Mouse (Mus musculus) neutrophil, adult 5-6 weeks (primary cell): Measurements from ENCODE around the gene Tigd3. TPM values are rescaled to one million over a fixed set of nuclear protein-coding genes. Genes with fewer than 3 reads are reported as not detected.
"Not testable (repeated sequence)": the region's sequence is repeated elsewhere in the genome, so short reads cannot be mapped to it uniquely, and the experiment has no call there.

Experiments used
- ATAC-seq: fragments of 151-379, 151-347 bp; 2 replicates; pipeline ENCODE4 v1.8.0; 2017; ENCODE audit warnings: mild to moderate bottlenecking, moderate TSS enrichment; ENCODE audit not compliant: insufficient number of reproducible peaks, poor library complexity, low FRiP score, severe bottlenecking; ENCODE audit errors: extremely low read depth
- total RNA-seq: library from RNA; stranded (forward); fragments of 200-1000 nt; gene quantifications from 2 replicates; pipeline ENCODE4 v1.2.3, GENCODE M21; 2017

Gene Tigd3
- total RNA-seq, 1 experiment from 2014 or later = 1.5 TPM

- ATAC-seq = not testable (repeated sequence)
Measured at GRCm38 (mm10) chr19:5882079-5882478, 11.9 kb downstream of the Tigd3 start.

DNA sequence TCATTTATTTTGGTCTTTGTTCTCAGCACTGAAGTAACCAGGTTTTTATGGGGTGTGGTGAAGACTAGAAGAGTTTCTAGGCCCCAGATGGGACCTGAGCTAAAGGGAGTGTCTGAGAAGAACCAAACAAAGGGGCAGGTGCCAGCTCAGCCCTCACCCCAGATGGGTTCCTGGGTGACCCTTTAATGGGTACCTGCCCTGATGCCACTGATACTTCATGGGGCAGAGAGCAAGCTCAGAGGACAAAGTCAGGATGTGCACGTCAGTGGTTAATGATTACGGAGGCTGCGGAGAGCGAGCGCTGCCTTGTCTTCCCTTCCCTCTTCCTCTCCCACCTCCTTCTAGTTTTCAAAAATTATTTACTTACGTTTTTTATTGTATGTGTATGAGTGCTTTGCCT is 12.8 kb downstream of the Tigd3 start:
- no peak for ATAC-seq

GRCm38 (mm10) chr19:5879735-5880134 is 14.2 kb downstream of the Tigd3 start:
- ATAC-seq = no peak

DNA sequence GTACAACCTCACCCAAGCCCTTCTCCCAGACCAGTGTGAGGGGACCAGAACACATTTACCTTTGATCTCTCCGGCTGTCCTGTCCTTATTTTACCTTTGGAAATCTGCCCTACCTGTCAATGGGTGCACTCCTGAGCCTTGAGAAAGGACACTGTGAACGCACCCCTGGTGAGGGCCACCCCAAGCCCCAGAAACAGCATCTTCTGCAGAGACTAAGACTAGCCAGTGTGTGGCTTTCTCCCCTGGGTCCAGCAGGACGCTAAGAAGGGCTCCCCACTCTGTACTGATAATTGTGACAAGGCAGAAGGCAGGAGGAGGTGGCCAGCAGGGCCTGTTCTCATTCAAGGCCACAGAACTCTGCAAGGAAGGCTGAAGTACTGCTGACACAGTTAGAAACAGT is 15.0 kb downstream of the Tigd3 start:
- no peak for ATAC-seq

DNA sequence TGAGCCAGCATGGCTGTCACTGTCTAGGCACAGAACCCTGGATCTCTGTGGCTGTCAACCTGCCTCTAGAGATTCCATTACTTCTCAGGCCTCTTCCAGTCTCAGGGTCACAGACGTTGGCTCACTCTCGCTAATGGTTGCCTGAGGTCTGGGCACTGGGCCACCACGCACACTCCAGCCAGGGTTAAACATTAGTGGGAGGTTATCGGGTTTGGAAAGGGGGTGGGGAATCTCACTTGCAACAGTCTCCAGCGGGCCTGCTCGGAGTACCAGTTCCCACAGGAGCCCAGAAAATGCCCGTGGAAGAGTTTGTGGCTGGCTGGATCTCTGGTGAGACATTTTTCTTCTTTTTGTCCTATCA is 15.6 kb downstream of the Tigd3 start:
- ATAC-seq = no peak

DNA sequence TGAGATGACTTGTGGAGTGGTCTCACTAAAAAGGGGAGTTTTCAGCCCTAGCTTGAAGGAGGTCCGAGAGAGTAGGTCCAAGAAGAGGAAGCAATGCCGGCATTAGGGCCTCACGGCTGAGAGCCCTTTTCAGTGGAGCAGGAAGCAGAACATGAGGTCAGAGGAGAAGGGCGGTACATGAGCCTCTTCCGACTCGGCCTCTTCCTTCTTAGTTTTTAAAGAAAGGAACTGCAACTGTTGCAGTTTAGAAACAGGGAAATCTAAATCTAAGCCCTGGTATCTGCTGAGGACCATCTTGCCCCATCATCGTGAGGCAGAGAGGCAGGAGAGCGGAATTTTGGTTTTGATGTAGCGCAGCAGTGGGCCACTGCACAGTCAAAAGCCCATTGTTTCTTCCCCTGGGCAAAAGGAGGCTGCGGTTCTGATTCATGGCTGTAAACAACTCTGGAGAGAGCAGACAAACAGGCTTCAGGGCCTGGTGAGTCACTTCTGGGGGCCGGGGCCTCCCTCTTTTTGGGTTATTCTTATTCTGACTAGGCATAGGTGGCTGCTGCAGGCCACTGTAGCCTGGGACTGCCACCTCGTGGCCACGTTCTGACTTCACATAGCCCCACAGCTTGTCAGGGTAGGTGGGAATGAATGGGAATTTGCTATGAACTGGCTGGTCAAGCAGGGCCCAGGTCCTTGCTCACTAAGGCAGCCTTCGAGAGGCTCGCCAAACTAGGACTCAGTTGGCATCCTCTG is 16.2 kb downstream of the Tigd3 start, which contains the start of gene Slc25a45:
Gene Slc25a45, plus strand, starts transcription at position 191 of the 744 bp plus-strand sequence.
- ATAC-seq = peak; percentile 69

- peak; percentile 73 for ATAC-seq
Measured at GRCm38 (mm10) chr19:5874969-5875480, 18.9 kb downstream of the Tigd3 start, which contains the start of gene Frmd8. Gene Frmd8 (minus strand): TSS chr19:5875274.

DNA sequence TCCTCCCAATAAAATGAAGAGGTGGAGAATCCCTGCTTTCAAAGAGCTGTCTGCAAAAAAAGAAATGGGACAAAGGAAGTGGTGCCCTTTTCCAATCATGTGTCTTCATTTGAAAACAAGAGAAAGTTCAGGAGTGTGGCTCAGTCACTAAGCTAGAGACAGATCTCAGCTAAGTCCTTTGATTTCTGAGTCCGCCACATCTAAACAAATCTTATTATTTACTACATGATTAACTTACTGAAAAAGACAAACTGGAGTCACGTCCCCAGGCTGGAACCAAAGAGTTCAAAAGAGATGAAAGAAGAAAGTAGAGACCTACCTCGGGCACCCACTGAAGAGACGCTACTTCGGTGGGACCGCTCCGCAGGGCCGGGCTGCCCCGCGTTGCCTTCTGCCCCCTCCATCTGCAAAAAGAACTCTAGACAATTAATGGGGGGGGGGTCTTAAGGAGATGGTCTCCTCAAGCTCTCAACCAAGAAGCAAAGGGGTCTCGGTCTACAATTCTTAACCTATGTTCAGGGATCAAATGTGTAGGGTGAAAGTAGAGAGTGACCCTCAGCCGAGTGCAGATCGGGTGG is 19.5 kb downstream of the Tigd3 start:
- ATAC-seq = no peak

DNA sequence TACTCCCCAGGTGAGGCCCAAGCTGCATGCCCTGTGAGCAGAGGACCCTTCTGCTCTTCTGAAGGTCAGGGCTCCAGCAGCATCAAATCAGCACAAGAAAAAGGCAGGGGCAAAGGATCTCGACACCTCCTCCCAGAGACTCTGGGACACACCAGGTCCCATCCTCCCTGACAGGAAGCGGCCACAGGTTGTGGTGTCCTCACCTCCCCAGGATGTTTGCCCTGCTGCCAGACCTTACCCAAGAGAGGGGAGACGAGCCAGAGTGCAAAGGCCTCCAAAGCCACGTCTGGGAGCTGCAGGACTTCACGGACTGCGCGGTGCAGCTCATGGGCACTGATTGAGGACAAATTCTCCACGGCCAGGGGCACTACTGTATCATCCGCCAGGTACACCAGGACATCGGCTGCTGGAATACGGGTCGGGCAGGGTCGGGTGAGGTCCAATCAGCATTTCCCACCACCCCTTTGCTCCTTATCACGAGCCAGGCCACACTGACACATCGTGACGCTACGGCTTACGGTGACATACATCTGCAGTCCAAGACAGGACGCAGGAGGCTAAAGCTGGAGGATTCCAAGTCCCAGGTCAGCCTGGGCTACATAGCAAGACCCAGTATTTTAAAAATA is 20.9 kb downstream of the Tigd3 start:
- no peak for ATAC-seq

- ATAC-seq = no peak
Measured at GRCm38 (mm10) chr19:5872528-5872927, 21.4 kb downstream of the Tigd3 start.

DNA sequence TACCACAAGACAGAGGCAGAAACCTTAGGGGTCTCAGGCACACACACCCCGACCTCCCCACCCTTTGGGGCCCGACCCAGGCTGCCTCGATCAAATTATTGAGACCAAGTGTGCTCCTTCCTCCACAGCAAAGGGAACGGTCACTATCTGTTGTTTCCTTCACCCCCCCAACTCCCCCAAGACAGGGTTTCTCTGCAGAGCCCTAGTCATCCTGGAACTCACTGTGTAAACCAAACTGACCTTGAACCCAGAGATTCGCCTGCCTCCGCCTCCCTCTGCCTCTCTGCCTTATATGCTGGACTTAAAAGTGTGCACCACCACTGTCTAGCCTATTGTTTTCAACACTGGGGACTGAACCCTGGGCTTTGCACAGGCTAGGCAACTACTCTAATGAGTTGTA is 22.3 kb downstream of the Tigd3 start:
- no peak for ATAC-seq

DNA sequence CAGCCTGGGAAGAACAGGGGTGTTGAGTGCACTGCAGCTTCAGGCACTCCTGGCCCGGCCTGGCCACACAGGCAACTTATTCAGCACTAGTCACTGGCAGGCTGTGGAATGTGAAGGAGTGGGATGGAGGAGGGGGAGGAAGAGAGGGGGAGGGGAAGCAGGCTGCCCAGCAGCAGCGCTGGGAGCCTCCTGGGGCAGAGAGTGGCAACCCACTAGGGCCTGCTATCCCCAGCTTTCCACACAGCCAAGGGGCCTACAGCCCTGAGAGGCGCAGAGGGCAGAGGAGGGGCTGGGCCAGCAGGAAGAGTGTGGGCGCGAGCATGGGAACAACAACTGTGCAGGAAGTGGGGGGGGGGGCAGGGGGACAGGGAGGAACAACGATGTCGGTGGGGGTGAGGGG is 22.7 kb downstream of the Tigd3 start:
- ATAC-seq = no peak

GRCm38 (mm10) chr19:5868096-5868495 is 25.9 kb downstream of the Tigd3 start:
- ATAC-seq = no peak

GRCm38 (mm10) chr19:5864710-5865398 is 29.1 kb downstream of the Tigd3 start:
- ATAC-seq = no peak

DNA sequence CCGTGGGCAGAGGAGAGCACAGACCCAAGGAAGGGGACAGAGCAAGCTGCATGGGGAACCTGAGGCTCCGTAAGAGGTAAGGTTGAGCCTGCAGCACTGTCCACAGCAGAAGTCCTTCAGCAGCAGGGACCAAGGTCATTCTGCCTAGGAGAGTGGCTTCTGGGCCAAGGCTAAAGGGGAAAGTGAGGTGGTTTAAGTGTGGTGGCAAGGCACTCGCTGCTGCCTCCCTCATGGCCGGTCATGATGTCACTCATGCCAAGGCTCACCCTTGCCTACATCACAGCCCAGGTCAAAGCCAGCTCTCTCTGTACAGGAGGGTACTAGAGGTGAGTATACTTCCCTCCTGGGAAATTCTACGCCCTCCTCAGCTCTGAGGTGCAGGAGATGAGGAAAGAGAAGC is 30.2 kb downstream of the Tigd3 start:
- ATAC-seq = no peak

GRCm38 (mm10) chr19:5862335-5863085 is 31.4 kb downstream of the Tigd3 start:
- ATAC-seq = no peak

GRCm38 (mm10) chr19:5856604-5857003 is 37.3 kb downstream of the Tigd3 start:
- no peak for ATAC-seq

DNA sequence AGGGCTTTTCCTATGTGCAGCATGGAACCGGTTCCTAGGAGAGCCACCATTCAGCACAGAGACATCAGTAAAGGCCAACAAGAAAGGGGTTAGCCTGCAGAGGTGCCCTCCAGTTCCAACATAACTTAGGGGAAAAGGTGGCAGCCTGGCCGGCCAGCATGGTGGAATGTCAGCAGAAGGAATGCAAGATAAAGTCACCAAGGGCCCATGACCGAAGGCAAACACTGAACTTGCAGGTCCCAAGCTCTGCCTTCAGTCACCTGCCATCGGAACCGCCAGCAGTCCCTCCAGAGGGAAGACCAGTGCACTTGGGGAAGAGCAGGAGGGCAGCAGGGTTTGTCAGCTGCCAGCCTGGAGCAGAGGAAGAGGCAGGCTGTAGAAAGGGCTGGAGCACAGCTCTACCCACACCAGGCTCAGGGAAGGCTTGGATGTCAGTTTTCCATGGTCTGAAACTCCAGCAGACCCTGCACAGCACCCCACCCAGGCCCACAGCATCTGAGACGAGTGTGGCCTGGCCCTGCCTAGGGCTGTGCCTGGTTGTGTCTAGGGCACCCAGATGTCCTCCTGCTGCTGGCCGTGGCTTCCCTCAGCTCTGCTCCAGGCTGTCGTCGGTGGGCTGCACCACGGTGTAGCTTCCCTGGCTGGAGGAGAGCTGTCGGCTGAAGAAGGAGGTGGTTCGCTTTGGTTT is 41.8 kb downstream of the Tigd3 start:
- ATAC-seq = no peak
